Mouse (Mus musculus) C2C12 (cell line): ENCODE results near the gene Iqck. TPM values are rescaled to one million over a fixed set of nuclear protein-coding genes. Genes with fewer than 3 reads are reported as not detected.

Source experiments
- H3K27me3 ChIP-seq: one replicate; pipeline ENCODE4 v1.6.1; 2011; ENCODE audit not compliant: control insufficient read depth, insufficient read depth, insufficient read length
- H3K36me3 ChIP-seq: one replicate; pipeline ENCODE4 v1.6.1; 2011; ENCODE audit not compliant: control insufficient read depth, insufficient read depth
- H3K4me3 ChIP-seq: one replicate; pipeline ENCODE4 v1.5.1; 2011; ENCODE audit warnings: mild to moderate bottlenecking, control low read depth; ENCODE audit not compliant: poor library complexity, insufficient read depth, severe bottlenecking
- H3K79me2 ChIP-seq: one replicate; pipeline ENCODE4 v1.6.1; 2011; ENCODE audit not compliant: control insufficient read depth, insufficient read depth
- H3K79me3 ChIP-seq: one replicate; pipeline ENCODE4 v1.6.1; 2011; ENCODE audit warnings: low read depth, control low read depth
- H3ac ChIP-seq: one replicate; pipeline ENCODE3; 2011; ENCODE audit warnings: low read depth; ENCODE audit not compliant: control insufficient read depth, insufficient read length
- CEBPB ChIP-seq: IDR thresholded peaks from one replicate; pipeline ENCODE4 v1.6.1; 2011; ENCODE audit warnings: low read depth, mild to moderate bottlenecking, control low read depth, moderate library complexity
- CTCF ChIP-seq: IDR thresholded peaks from one replicate; pipeline ENCODE4 v1.5.1; 2011; ENCODE audit not compliant: control insufficient read depth, insufficient read depth, insufficient read length
- FOSL1 ChIP-seq: IDR thresholded peaks from one replicate; pipeline ENCODE4 v1.8.0; 2011; ENCODE audit warnings: mild to moderate bottlenecking, low read length; ENCODE audit not compliant: poor library complexity, insufficient read depth, severe bottlenecking
- MAX ChIP-seq: IDR thresholded peaks from one replicate; pipeline ENCODE4 v1.6.1; 2011; ENCODE audit warnings: mild to moderate bottlenecking, control low read depth
- MYOD1 ChIP-seq: IDR thresholded peaks from one replicate; pipeline ENCODE4 v1.6.1; 2011; ENCODE audit warnings: low read depth; ENCODE audit not compliant: control insufficient read depth, insufficient read length
- MYOG ChIP-seq: IDR thresholded peaks from one replicate; pipeline ENCODE4 v1.6.1; 2011; ENCODE audit not compliant: control insufficient read depth, insufficient read length; ENCODE audit errors: extremely low read depth
- USF1 ChIP-seq: IDR thresholded peaks from one replicate; pipeline ENCODE4 v1.6.1; 2011; ENCODE audit warnings: low read depth, mild to moderate bottlenecking, control low read depth, moderate library complexity
- polyA plus RNA-seq: library from polyadenylated mRNA; unstranded; fragments of >200 nt; fragmentation: generic; extraction: Trizol; gene quantifications from one replicate; pipeline ENCODE4 v1.2.1, GENCODE M21; 2012; ENCODE audit warnings: missing spikeins

Gene Iqck
- polyA plus RNA-seq, 1 experiment, result 0.53 TPM

- H3K79me3 ChIP-seq, result no peaks in the 10 kb centered on the region
- H3K4me3 ChIP-seq, result no peak overlapping the region
- H3ac ChIP-seq, result no peak overlapping the region
- H3K27me3 ChIP-seq, result no peaks in the 10 kb centered on the region
- no peaks in the 10 kb centered on the region for H3K79me2 ChIP-seq
- TF ChIP-seq USF1, result peak; percentile 78
- no peak for TF ChIP-seq MYOG
- TF ChIP-seq FOSL1, result no peak
- H3K36me3 ChIP-seq, result no peaks in the 10 kb centered on the region
These were observed 53.5 kb downstream of the Iqck start for GRCm38 (mm10) chr7:118908961-118909515.

GRCm38 (mm10) chr7:118910464-118910863 lies 54.9 kb downstream of the Iqck start:
- TF ChIP-seq MYOD1, result peak; percentile 77
- no peak for TF ChIP-seq FOSL1
- Histone ChIP-seq H3K4me3 (no peak overlapping the region), H3K79me2 (no peaks in the 10 kb centered on the region), H3K36me3 (no peaks in the 10 kb centered on the region), H3K79me3 (no peaks in the 10 kb centered on the region), H3ac (no peak overlapping the region), H3K27me3 (no peaks in the 10 kb centered on the region)

DNA sequence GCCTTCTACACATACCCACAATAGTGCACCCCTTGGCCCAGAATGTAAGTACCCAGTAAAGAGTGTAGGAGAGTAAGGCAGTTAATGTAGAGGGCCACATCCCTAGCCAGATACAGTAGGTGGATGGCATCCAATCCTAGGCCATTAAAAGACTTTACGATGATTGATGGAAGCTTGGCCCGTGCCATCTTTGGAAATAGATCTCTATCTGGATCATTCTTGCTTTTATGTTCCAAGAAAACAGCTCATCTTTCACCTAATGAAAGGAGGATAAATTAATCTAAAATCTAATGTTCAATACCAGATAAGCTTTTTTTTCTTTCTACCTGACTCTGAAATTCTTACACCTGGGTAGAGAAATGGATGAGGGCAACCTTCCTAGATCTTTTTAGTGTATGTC lies 55.6 kb downstream of the Iqck start:
- no peak for TF ChIP-seq FOSL1
- TF ChIP-seq MYOD1, result no peak
- TF ChIP-seq USF1, result no peak
- Histone ChIP-seq H3K27me3 (no peaks in the 10 kb centered on the region), H3K79me3 (no peaks in the 10 kb centered on the region), H3K4me3 (no peak overlapping the region), H3K36me3 (no peaks in the 10 kb centered on the region), H3K79me2 (no peaks in the 10 kb centered on the region), H3ac (no peak overlapping the region)

DNA sequence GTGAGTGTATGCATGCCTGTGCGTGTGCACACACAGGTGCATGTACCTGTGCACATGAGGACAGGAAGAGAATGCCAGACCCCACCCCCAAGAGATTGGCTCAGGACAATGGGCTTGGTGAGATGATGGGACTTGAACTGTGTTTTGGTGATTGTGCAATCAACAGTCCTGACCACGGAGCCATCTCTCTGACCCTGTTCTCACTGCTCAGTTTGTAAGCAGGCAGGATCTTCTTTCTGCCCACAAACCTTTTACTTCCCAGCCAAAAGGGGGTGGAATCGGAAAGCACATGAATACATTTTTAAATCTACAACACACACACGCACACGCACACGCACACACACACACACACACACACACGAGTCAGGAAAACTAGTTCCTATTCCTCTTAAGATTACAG lies 56.0 kb downstream of the Iqck start:
- TF ChIP-seq CEBPB (peak; percentile 95), MYOD1 (no peak)
- no peak overlapping the region for H3ac ChIP-seq
- no peaks in the 10 kb centered on the region for H3K79me2 ChIP-seq
- no peak overlapping the region for H3K4me3 ChIP-seq
- no peaks in the 10 kb centered on the region for H3K79me3 ChIP-seq
- H3K36me3 ChIP-seq, result no peaks in the 10 kb centered on the region
- no peaks in the 10 kb centered on the region for H3K27me3 ChIP-seq

- no peak overlapping the region for H3K4me3 ChIP-seq
- H3K27me3 ChIP-seq, result no peaks in the 10 kb centered on the region
- H3K36me3 ChIP-seq, result no peaks in the 10 kb centered on the region
- no peak overlapping the region for H3ac ChIP-seq
- no peaks in the 10 kb centered on the region for H3K79me2 ChIP-seq
- H3K79me3 ChIP-seq, result no peaks in the 10 kb centered on the region
- TF ChIP-seq MYOD1, result no peak
- TF ChIP-seq FOSL1, result no peak
- no peak for TF ChIP-seq MYOG
- TF ChIP-seq MAX, result no peak
- TF ChIP-seq CTCF, result no peak
- no peak for TF ChIP-seq CEBPB
- TF ChIP-seq USF1, result no peak
These were observed 56.5 kb downstream of the Iqck start for GRCm38 (mm10) chr7:118912049-118912490.

GRCm38 (mm10) chr7:118914561-118915165 lies 59.1 kb downstream of the Iqck start:
- no peaks in the 10 kb centered on the region for H3K79me2 ChIP-seq
- TF ChIP-seq MAX, result no peak
- no peaks in the 10 kb centered on the region for H3K36me3 ChIP-seq
- no peaks in the 10 kb centered on the region for H3K27me3 ChIP-seq
- H3ac ChIP-seq, result no peak overlapping the region
- no peak overlapping the region for H3K4me3 ChIP-seq
- no peaks in the 10 kb centered on the region for H3K79me3 ChIP-seq
